Mouse (Mus musculus) frontal cortex, postnatal 10 days (tissue): ENCODE results near the gene Iqce.

Experiments used
- DNase-seq, 2 experiments: peaks; one replicate each; pipeline ENCODE4 v3.0.0; 2022; ENCODE audit warnings: low spot score in 2 of 2, mixed read lengths in 1 of 2

Gene Iqce

DNA sequence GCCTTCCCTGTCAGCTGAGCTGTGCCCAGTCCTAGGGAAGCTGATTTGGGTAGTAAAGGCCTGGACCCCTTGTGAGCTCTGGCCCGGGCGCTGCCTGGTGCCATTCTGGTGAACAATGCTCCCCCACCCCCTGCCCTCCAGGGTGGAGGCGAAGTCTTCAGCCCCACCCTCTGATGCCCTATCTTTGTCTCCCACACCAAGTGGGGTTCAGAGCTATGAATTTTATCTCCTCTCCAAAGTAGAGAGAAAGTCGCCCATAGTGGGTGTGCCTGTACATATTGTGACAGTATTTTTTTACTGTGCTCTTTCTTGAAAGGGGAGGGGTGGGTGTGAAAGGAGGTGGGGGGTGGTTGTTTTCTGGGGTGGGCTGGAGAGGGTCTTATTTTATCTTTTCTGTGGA lies 87.3 kb downstream of the Iqce start:
- no peak for DNase-seq

DNA sequence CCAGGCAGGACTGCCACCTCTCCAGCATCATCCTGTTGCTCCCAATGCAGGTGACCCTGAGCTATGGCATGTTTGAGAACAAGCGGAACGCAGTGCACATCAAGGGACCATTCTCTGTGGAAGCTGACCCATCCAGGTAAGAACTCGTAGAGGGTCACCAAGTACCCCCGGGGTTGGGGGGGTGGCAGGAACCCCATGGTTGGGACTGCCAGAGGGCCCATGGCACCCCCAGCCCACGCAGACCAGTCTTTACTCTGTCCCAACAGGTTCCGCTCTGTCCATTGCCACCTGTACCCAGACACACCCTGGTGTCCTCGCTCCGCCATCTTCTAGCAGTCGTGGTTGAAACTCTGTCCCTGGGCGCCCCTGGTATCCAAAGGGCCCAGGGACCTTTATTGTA lies 88.0 kb downstream of the Iqce start:
- DNase-seq = peak in 1 of 2 experiments; percentile 13

DNA sequence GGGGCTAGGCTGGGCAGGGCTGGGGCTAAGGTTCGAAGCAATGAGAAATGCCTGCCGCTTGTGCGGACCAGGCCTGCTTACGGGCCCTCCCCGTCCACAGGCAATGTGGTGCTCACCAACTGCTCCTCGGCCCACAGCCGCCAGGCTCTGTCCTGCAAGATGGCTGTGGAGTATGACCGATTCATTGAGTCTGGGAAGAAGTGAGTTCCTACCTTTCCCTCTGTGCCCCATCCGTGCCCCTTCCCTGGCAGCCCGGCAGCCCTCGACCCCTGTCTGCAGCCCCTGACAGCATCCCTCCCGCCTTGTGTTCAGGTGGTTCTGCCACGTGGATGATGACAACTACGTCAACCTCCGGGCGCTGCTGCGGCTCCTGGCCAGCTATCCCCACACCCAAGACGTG lies 90.0 kb downstream of the Iqce start:
- DNase-seq = peak in 1 of 2 experiments; percentile 11
